Comparison of ENCODE assay signal across 23 mouse cellular contexts in genomic region chr2:79651185-79651584, GRCm38 (mm10). TPM values are rescaled to one million over a fixed set of nuclear protein-coding genes. Genes with fewer than 3 reads are reported as not detected.
DNase-seq lines count a peak whose midpoint lies in the region; ATAC-seq and TF ChIP-seq lines count a peak whose summit lies in the region.
"Had no signal": no experiment of that assay in that cellular context is flagged by ENCODE, and none has a peak within 500 bp of the region (broad histone marks: within the 10 kb centered on the region; RNA-seq: fewer than 3 reads in every experiment).

No protein-coding gene starts in this region.

- no peaks in the 10 kb centered on the region for H3K27me3 ChIP-seq in lung, embryonic 14.5 days (ENCODE audit: insufficient read depth, low read length)
- H3K27me3 ChIP-seq: limb, embryonic 13.5 days; midbrain, embryonic 12.5 days; neural tube, embryonic 12.5 days; Patski had no signal

- peak; percentile 65 for DNase-seq in kidney, adult 11 months
- DNase-seq in kidney, postnatal 4 days = no peak
- DNase-seq in lung, embryonic 14.5 days = no peak
- no peak for DNase-seq in lung, postnatal 14 days
- peak; percentile 58 to 83 for DNase-seq in kidney, postnatal 36 days
- no peak for DNase-seq in layer of hippocampus, adult 2 months (ENCODE audit: low spot score in 2 of 2)
- no peak for DNase-seq in c-Kit-positive CD71-positive TER-119-positive erythroid progenitor cells, embryonic 14.5 days (ENCODE audit: low spot score)
- DNase-seq: adrenal gland, postnatal 10 days; cerebellum, postnatal 14 days; embryo, embryonic 11 days; forebrain, postnatal 0 days; right cerebral cortex, postnatal 4 days had no signal

- WGBS in lung, embryonic 14.5 days = 62% methylated on average over 3 of the region's 3 CpGs

- peak; percentile 28; the same call in 1 of the 2 replicates for ATAC-seq in lung, embryonic 14.5 days (ENCODE audit: insufficient read depth)
- ATAC-seq: CD4-positive, CD25-positive, alpha-beta regulatory T cell, adult 4 months; forebrain, postnatal 0 days; hindbrain, postnatal 0 days; Patski had no signal

- no peak overlapping the region for H3K9ac ChIP-seq in lung, embryonic 14.5 days
- H3K9ac ChIP-seq: forebrain, postnatal 0 days; limb, embryonic 13.5 days; midbrain, embryonic 12.5 days; neural tube, embryonic 12.5 days had no signal

- H3K4me3 ChIP-seq in lung, embryonic 14.5 days (ENCODE audit: low read depth, low read length) = no peak overlapping the region
- H3K4me3 ChIP-seq in layer of hippocampus, adult 2 months = no peak overlapping the region
- H3K4me3 ChIP-seq: hindbrain, embryonic 10.5 days; limb, embryonic 13.5 days; midbrain, embryonic 12.5 days; neural tube, embryonic 12.5 days had no signal

- H3K27ac ChIP-seq in lung, embryonic 14.5 days (ENCODE audit: low read depth) = no peak overlapping the region
- H3K27ac ChIP-seq in layer of hippocampus, adult 2 months = no peak overlapping the region
- H3K27ac ChIP-seq: hindbrain, embryonic 10.5 days; hindbrain, postnatal 0 days; limb, embryonic 13.5 days; midbrain, embryonic 12.5 days; neural tube, embryonic 12.5 days had no signal

- TF ChIP-seq CTCF in lung, embryonic 14.5 days (IDR thresholded peaks at IDR 0.05; ENCODE audit: low read depth) = no peak
- no peak for TF ChIP-seq CTCF in layer of hippocampus, adult 2 months (conservative IDR thresholded peaks at IDR 0.05)

- no peaks in the 10 kb centered on the region for H3K4me1 ChIP-seq in lung, embryonic 14.5 days (ENCODE audit: insufficient read depth)
- H3K4me1 ChIP-seq: limb, embryonic 13.5 days; midbrain, embryonic 12.5 days; neural tube, embryonic 12.5 days had no signal

- H3K36me3 ChIP-seq in lung, embryonic 14.5 days (ENCODE audit: insufficient read depth) = peaks cover 30% of the 10 kb centered on the region
- H3K36me3 ChIP-seq: midbrain, embryonic 12.5 days; neural tube, embryonic 12.5 days had no signal

- no peak overlapping the region for H3K4me2 ChIP-seq in lung, embryonic 14.5 days
- H3K4me2 ChIP-seq: limb, embryonic 13.5 days; midbrain, embryonic 12.5 days; neural tube, embryonic 12.5 days had no signal

- no peaks in the 10 kb centered on the region for H3K9me3 ChIP-seq in lung, embryonic 14.5 days (ENCODE audit: low read depth, low read length)
- H3K9me3 ChIP-seq: hindbrain, embryonic 10.5 days; limb, embryonic 13.5 days; midbrain, embryonic 12.5 days; neural tube, embryonic 12.5 days had no signal

RNA-seq across cellular contexts. Expression of gene Itprid2, which starts 16.0 kb away (rescaled TPM):
- 14.1 and 14.8 TPM in 2 replicates for polyA plus RNA-seq in lung, embryonic 14.5 days (2014; fragmentation: Nextera tagmentation; extraction: Ambion mirVana)
- total RNA-seq in layer of hippocampus, adult 2 months (2021) = 10 to 100 TPM; 41.4 to 44.0 TPM

RNA-seq across cellular contexts. Expression of gene Ppp1r1c, which starts 56.4 kb away (rescaled TPM):
- not detected in 2 replicates for polyA plus RNA-seq in lung, embryonic 14.5 days (2014; fragmentation: Nextera tagmentation; extraction: Ambion mirVana)
- under 1 TPM in 1 of 2 experiments, not detected in 1; 0.37 TPM for total RNA-seq in layer of hippocampus, adult 2 months (2021)
- total RNA-seq: adrenal gland, postnatal 10 days; ES-E14 had no signal
- polyA plus RNA-seq: heart, embryonic 16.5 days; Patski; stomach, embryonic 16.5 days; thymus, postnatal 0 days had no signal

Comparison
In these comparisons a context has a peak if more than half of its experiments do, and no peak if none do; other contexts are left out.
1. DNase-seq: peak in kidney, adult 11 months (single experiment) and kidney, postnatal 36 days (2 of 2); none in kidney, postnatal 4 days (0 of 2), lung, embryonic 14.5 days (single experiment), lung, postnatal 14 days (single experiment), layer of hippocampus, adult 2 months (0 of 2) and c-Kit-positive CD71-positive TER-119-positive erythroid progenitor cells, embryonic 14.5 days (single experiment).